Mouse (Mus musculus) midbrain, embryonic 16.5 days (tissue): ENCODE measurements around the gene Tmem175. TPM values are rescaled to one million over a fixed set of nuclear protein-coding genes. Genes with fewer than 3 reads are reported as not detected.

Experiments
- ATAC-seq: fragments of 200-750 bp; cut with Nextera tagmentation; 2 replicates; pipeline ENCODE4 v1.8.0; 2017; ENCODE audit warnings: moderate TSS enrichment
- H3K27ac ChIP-seq: fragments of 300-500 bp; sonication (generic); 2 replicates; pipeline ENCODE4 v1.5.1; 2014; ENCODE audit warnings: mild to moderate bottlenecking, low read length, mixed read lengths
- H3K27me3 ChIP-seq: fragments of 300-500 bp; sonication (generic); 2 replicates; pipeline ENCODE4 v1.6.1; 2014; ENCODE audit warnings: low read depth, low read length, mixed read lengths; ENCODE audit not compliant: control insufficient read depth, insufficient read depth
- H3K36me3 ChIP-seq: fragments of 300-500 bp; sonication (generic); 2 replicates; pipeline ENCODE4 v1.6.1; 2014; ENCODE audit warnings: mild to moderate bottlenecking, low read length, moderate library complexity, mixed read lengths; ENCODE audit not compliant: control insufficient read depth, insufficient read depth
- H3K4me1 ChIP-seq: fragments of 300-500 bp; sonication (generic); 2 replicates; pipeline ENCODE4 v1.6.1; 2014; ENCODE audit warnings: mild to moderate bottlenecking, low read length, mixed read lengths; ENCODE audit not compliant: control insufficient read depth, insufficient read depth
- H3K4me2 ChIP-seq: fragments of 300-500 bp; sonication (generic); 2 replicates; pipeline ENCODE4 v1.6.1; 2014; ENCODE audit warnings: mild to moderate bottlenecking, low read length, mixed read lengths
- H3K4me3 ChIP-seq: fragments of 300-500 bp; sonication (generic); 2 replicates; pipeline ENCODE4 v1.5.1; 2014; ENCODE audit warnings: low read depth, mild to moderate bottlenecking, low read length, moderate library complexity, mixed read lengths
- H3K9ac ChIP-seq: fragments of 300-500 bp; sonication (generic); 2 replicates; pipeline ENCODE4 v1.6.1; 2014; ENCODE audit warnings: low read depth, low read length, mixed read lengths
- H3K9me3 ChIP-seq: fragments of 300-500 bp; sonication (generic); replicated peaks from 2 replicates; pipeline ENCODE4 v1.6.1; 2014; ENCODE audit warnings: mild to moderate bottlenecking, low read length, mixed read lengths; ENCODE audit not compliant: control insufficient read depth, poor library complexity, severe bottlenecking
- WGBS: fragments of 180-500 bp; shearing (Covaris S2); extraction: QIAGEN DNeasy Blood & Tissue Kit; methylation state at CpG from one replicate; pipeline ENCODE4 v1.1.7; 2014; 5-methylcytosine and 5-hydroxymethylcytosine counted together
- polyA plus RNA-seq: library from polyadenylated mRNA; unstranded; fragments of >200 nt; fragmentation: Nextera tagmentation; extraction: Ambion mirVana; gene quantifications from 2 replicates; pipeline ENCODE4 v1.2.1, GENCODE M21; 2015

Tmem175 gene
- polyA plus RNA-seq, result 22.0 and 25.1 TPM in 2 replicates

GRCm38 (mm10) chr5:108629634-108630483, at the start of gene Tmem175, which contains the start of gene Gak:
Gene Tmem175, plus strand, starts transcription at chr5:108629770.
Gene Gak, minus strand, starts transcription at chr5:108629755.
- Histone ChIP-seq H3K9me3 (no peaks in the 10 kb centered on the region), H3K4me3 (peak within 1 kb of the TSS; percentile 99), H3K36me3 (no peaks in the 10 kb centered on the region), H3K9ac (peak within 1 kb of the TSS; percentile 97), H3K4me1 (peaks cover 27% of the 10 kb centered on the region), H3K27ac (peak within 1 kb of the TSS; percentile 93), H3K27me3 (no peaks in the 10 kb centered on the region), H3K4me2 (peak within 1 kb of the TSS; percentile 93)
- peak; percentile 98 for ATAC-seq
- WGBS, result 1% methylated on average over 58 of the region's 58 CpGs

DNA sequence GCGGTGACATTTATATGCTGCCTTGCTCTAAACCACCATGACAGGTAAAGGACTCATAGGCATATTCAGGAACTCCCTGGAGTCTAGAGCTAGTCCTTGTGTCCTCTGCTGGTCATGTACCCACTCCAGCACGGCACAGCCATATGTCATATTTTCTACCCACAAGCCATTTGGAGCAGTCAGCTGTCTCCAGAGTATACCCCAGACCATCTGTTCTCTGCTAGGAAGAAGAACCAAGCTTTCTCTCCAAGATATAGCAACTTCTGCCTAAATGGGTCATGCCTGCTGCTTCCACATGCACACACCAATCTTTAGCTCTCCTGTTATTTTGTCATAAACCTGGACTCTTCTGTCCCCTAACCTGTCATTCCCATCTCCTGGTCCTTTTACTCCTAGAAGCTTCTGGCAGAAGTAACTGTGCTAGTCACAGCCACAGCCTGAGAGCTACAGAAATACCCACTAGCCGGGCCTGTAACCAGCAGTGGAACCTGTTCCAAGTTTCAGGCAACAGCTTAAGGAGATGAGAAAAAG, 48.1 kb upstream of the Tmem175 start:
- Histone ChIP-seq H3K9me3 (no peaks in the 10 kb centered on the region), H3K27ac (no peak overlapping the region), H3K4me1 (no peaks in the 10 kb centered on the region), H3K4me3 (no peak overlapping the region), H3K27me3 (no peaks in the 10 kb centered on the region), H3K36me3 (peaks cover 51% of the 10 kb centered on the region), H3K4me2 (no peak overlapping the region), H3K9ac (no peak overlapping the region)
- WGBS, result 82% methylated on average over 3 of the region's 3 CpGs
- ATAC-seq, result no peak

DNA sequence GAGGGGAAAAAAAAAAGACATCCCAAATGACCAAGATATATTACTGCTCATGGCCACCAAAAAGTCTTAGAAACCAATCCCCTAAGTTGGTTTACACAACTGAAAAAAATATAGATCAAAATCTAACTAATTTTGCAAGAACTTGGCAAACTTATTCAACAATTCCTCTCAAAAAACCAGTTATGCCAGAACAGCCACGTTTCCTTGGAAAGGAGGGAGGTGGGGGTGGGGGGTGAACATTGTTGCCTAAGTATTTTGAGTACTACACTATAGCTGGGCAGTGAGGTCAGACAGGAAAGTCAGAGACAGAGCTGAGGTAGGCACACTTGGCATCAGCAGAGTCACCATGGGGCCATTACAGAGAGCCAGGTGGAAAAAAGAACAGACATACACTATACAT, 29.6 kb upstream of the Tmem175 start:
- 97% methylated on average over 1 of the region's 1 CpGs for WGBS

DNA sequence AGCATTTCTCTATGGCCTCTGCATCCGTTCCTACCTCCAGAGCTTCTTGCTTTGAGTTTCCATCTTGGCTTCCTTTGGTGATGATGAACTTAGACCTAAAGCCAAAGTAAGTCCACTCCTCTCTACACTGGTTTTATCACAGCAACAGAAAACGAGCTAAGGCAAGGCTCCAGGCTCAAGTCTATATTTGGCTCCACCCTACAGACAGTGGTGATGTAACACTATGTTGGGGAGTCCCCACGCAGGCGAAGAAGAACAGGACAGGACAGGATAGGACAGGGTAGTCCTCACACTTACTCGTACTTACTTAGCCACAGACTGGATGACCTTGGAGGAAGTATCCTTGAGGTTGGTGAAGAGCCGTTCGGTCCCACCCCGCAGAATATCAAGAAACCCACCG, 27.0 kb upstream of the Tmem175 start:
- H3K9me3 ChIP-seq, result no peaks in the 10 kb centered on the region
- WGBS, result 97% methylated on average over 9 of the region's 9 CpGs
- no peak overlapping the region for H3K4me3 ChIP-seq
- no peak overlapping the region for H3K4me2 ChIP-seq
- no peak for ATAC-seq
- no peak overlapping the region for H3K27ac ChIP-seq
- no peak overlapping the region for H3K9ac ChIP-seq
- H3K36me3 ChIP-seq, result peaks cover 60% of the 10 kb centered on the region
- H3K27me3 ChIP-seq, result no peaks in the 10 kb centered on the region
- H3K4me1 ChIP-seq, result no peaks in the 10 kb centered on the region

More for the DNA sequence above, 29.6 kb upstream of the Tmem175 start:
- no peaks in the 10 kb centered on the region for H3K4me1 ChIP-seq
- no peak overlapping the region for H3K4me3 ChIP-seq
- H3K4me2 ChIP-seq, result no peak overlapping the region
- ATAC-seq, result no peak
- peaks cover 59% of the 10 kb centered on the region for H3K36me3 ChIP-seq
- no peaks in the 10 kb centered on the region for H3K27me3 ChIP-seq
- H3K9me3 ChIP-seq, result no peaks in the 10 kb centered on the region
- no peak overlapping the region for H3K9ac ChIP-seq
- H3K27ac ChIP-seq, result no peak overlapping the region

- no peak overlapping the region for H3K27ac ChIP-seq
Measured at GRCm38 (mm10) chr5:108610426-108610825, 19.1 kb upstream of the Tmem175 start.

DNA sequence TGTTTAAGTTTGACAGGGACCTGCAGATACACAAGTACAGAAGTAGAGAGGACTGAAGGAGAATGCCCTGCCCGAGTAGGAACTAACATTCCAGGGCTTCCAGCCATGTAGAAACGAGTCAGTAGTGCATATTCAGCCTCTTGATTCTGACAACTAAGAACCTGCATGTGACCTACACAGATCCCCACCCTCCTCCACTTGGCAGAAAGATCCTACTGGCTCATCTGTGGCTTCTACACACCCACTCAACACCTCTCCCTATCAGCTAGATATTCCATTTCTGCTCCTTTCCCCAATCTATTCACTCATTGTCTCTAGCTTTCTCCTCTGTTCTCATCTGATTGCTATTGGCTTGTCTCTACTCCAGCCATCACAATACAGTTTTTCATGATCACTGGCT, 7.7 kb upstream of the Tmem175 start:
- Histone ChIP-seq H3K9ac (no peak overlapping the region), H3K4me3 (no peak overlapping the region), H3K4me1 (no peaks in the 10 kb centered on the region), H3K27me3 (no peaks in the 10 kb centered on the region), H3K4me2 (no peak overlapping the region), H3K9me3 (no peaks in the 10 kb centered on the region), H3K36me3 (peaks cover 37% of the 10 kb centered on the region), H3K27ac (no peak overlapping the region)
- WGBS, result 88% methylated on average over 2 of the region's 2 CpGs
- no peak for ATAC-seq

More at GRCm38 (mm10) chr5:108610426-108610825, 19.1 kb upstream of the Tmem175 start:
- H3K4me1 ChIP-seq, result no peaks in the 10 kb centered on the region
- no peak overlapping the region for H3K4me2 ChIP-seq
- no peak for ATAC-seq
- H3K9ac ChIP-seq, result no peak overlapping the region
- H3K27me3 ChIP-seq, result no peaks in the 10 kb centered on the region
- WGBS, result 100% methylated on average over 1 of the region's 1 CpGs
- H3K4me3 ChIP-seq, result no peak overlapping the region
- no peaks in the 10 kb centered on the region for H3K9me3 ChIP-seq
- H3K36me3 ChIP-seq, result peaks cover 57% of the 10 kb centered on the region

- 85% methylated on average over 4 of the region's 4 CpGs for WGBS
- H3K4me3 ChIP-seq, result no peak overlapping the region
- ATAC-seq, result no peak
- H3K9ac ChIP-seq, result no peak overlapping the region
- no peaks in the 10 kb centered on the region for H3K9me3 ChIP-seq
- no peaks in the 10 kb centered on the region for H3K27me3 ChIP-seq
- no peak overlapping the region for H3K4me2 ChIP-seq
- H3K27ac ChIP-seq, result no peak overlapping the region
- peaks cover 21% of the 10 kb centered on the region for H3K36me3 ChIP-seq
- H3K4me1 ChIP-seq, result peaks cover 27% of the 10 kb centered on the region
Measured at GRCm38 (mm10) chr5:108626050-108626660, 3.4 kb upstream of the Tmem175 start.

DNA sequence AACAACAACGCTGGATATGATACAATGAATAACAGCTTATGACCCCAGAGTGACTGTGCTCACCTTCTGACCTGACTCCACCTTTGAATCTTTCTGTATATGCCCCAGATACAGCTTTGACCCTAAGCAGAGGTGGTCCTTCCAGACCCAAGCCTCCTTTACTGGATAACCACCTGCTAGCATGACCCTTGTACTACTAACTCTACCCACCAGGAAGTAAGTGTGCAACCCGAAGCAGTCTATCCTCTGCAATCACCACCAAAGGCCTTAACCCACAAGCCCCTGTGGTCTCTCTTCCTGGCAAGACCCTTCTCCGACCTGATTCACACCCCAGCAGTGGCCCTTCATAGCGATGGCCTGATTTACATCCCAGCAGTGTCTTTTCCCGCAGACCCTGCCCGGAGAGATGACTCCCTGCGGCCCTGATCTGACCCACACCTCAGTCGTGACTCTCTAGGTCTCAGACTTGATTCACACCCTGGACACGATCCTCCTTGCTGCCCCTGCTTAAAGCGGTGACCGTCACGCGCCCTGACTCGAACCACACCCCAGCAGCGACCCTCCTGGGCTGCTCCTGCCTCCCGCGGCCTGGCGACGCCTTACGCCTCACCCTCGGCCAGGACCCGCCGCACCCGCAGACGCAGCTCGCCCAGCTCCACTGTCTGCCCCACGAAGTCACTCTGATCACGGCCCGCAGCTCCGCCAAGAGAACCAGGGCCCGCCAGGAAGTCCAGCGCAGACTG, 508 bp upstream of the Tmem175 start:
- Histone ChIP-seq H3K27ac (peak overlapping the region; percentile 93), H3K9ac (peak overlapping the region; percentile 97), H3K9me3 (no peaks in the 10 kb centered on the region), H3K36me3 (no peaks in the 10 kb centered on the region), H3K4me1 (peaks cover 27% of the 10 kb centered on the region), H3K4me2 (peak overlapping the region; percentile 93), H3K27me3 (no peaks in the 10 kb centered on the region), H3K4me3 (peak overlapping the region; percentile 99)
- peak; percentile 87 for ATAC-seq
- 1% methylated on average over 32 of the region's 32 CpGs for WGBS
